Mouse (Mus musculus): ENCODE measurements around the gene Gm45808. TPM values are rescaled to one million over a fixed set of nuclear protein-coding genes. Genes with fewer than 3 reads are reported as not detected.

Gene Gm45808
- polyA plus RNA-seq, 1 experiment from 2014 or later, result not detected

Small RNAs within 50 kb of the gene (microRNA-seq; reads per million reads assigned to microRNA genes)
- not detected for gene Gm22133

Other genes with a start within 250 kb of the Gm45808 start
- 4.2 and 7.1 TPM in 2 replicates for gene Cd37, start 247.7 kb downstream of the Gm45808 start, polyA plus RNA-seq (2015; fragmentation: Nextera tagmentation; extraction: Ambion mirVana)
- gene Slc6a16, start 245.7 kb downstream of the Gm45808 start, polyA plus RNA-seq (2015; fragmentation: Nextera tagmentation; extraction: Ambion mirVana), result not detected in 2 replicates
- not detected in 2 replicates for gene Slc6a21, start 209.3 kb downstream of the Gm45808 start, polyA plus RNA-seq (2015; fragmentation: Nextera tagmentation; extraction: Ambion mirVana)
- gene Trpm4, start 153.0 kb downstream of the Gm45808 start, polyA plus RNA-seq (2015; fragmentation: Nextera tagmentation; extraction: Ambion mirVana), result 23.9 and 26.9 TPM in 2 replicates
- 1.4 and 1.5 TPM in 2 replicates for gene Hrc, start 151.5 kb downstream of the Gm45808 start, polyA plus RNA-seq (2015; fragmentation: Nextera tagmentation; extraction: Ambion mirVana)
- gene Ppfia3, start 119.8 kb downstream of the Gm45808 start, polyA plus RNA-seq (2015; fragmentation: Nextera tagmentation; extraction: Ambion mirVana), result 4.8 and 5.6 TPM in 2 replicates
- 3.5 and 4.0 TPM in 2 replicates for gene Lin7b, start 116.2 kb downstream of the Gm45808 start, polyA plus RNA-seq (2015; fragmentation: Nextera tagmentation; extraction: Ambion mirVana)
- gene Snrnp70, start 91.1 kb downstream of the Gm45808 start, polyA plus RNA-seq (2015; fragmentation: Nextera tagmentation; extraction: Ambion mirVana), result 225 and 247 TPM in 2 replicates
- 0.08 TPM in 1 of 2 replicates, not detected in the other for gene Kcna7, start 81.2 kb downstream of the Gm45808 start, polyA plus RNA-seq (2015; fragmentation: Nextera tagmentation; extraction: Ambion mirVana)
- 2.6 and 2.7 TPM in 2 replicates for gene Ntf5, start 73.1 kb downstream of the Gm45808 start, polyA plus RNA-seq (2015; fragmentation: Nextera tagmentation; extraction: Ambion mirVana)
- gene Lhb, start 66.0 kb downstream of the Gm45808 start, polyA plus RNA-seq (2015; fragmentation: Nextera tagmentation; extraction: Ambion mirVana), result 0.62 TPM in 1 of 2 replicates, not detected in the other
- 34.3 and 37.7 TPM in 2 replicates for gene Gys1, start 52.0 kb downstream of the Gm45808 start, polyA plus RNA-seq (2015; fragmentation: Nextera tagmentation; extraction: Ambion mirVana)
- 127 and 139 TPM in 2 replicates for gene Ruvbl2, start 48.7 kb downstream of the Gm45808 start, polyA plus RNA-seq (2015; fragmentation: Nextera tagmentation; extraction: Ambion mirVana)
- gene Ftl1, start 26.9 kb downstream of the Gm45808 start, polyA plus RNA-seq (2015; fragmentation: Nextera tagmentation; extraction: Ambion mirVana), result 4,747 and 4,817 TPM in 2 replicates
- 157 and 168 TPM in 2 replicates for gene Bax, start 19.9 kb downstream of the Gm45808 start, polyA plus RNA-seq (2015; fragmentation: Nextera tagmentation; extraction: Ambion mirVana)
- gene Tulp2, start 4.9 kb downstream of the Gm45808 start, polyA plus RNA-seq (2015; fragmentation: Nextera tagmentation; extraction: Ambion mirVana), result 1.4 and 1.8 TPM in 2 replicates
- 3.5 and 3.7 TPM in 2 replicates for gene Dhdh, start 2.0 kb upstream of the Gm45808 start, polyA plus RNA-seq (2015; fragmentation: Nextera tagmentation; extraction: Ambion mirVana)
- 214 and 230 TPM in 2 replicates for gene Nucb1, start 23.6 kb upstream of the Gm45808 start, polyA plus RNA-seq (2015; fragmentation: Nextera tagmentation; extraction: Ambion mirVana)
- gene Ppp1r15a, start 39.5 kb upstream of the Gm45808 start, polyA plus RNA-seq (2015; fragmentation: Nextera tagmentation; extraction: Ambion mirVana), result 21.1 and 36.1 TPM in 2 replicates
- 2.9 TPM in 2 replicates for gene Plekha4, start 39.5 kb upstream of the Gm45808 start, polyA plus RNA-seq (2015; fragmentation: Nextera tagmentation; extraction: Ambion mirVana)
- gene Hsd17b14, start 68.1 kb upstream of the Gm45808 start, polyA plus RNA-seq (2015; fragmentation: Nextera tagmentation; extraction: Ambion mirVana), result 2.2 and 3.9 TPM in 2 replicates
- 78.8 and 87.1 TPM in 2 replicates for gene Bcat2, start 83.3 kb upstream of the Gm45808 start, polyA plus RNA-seq (2015; fragmentation: Nextera tagmentation; extraction: Ambion mirVana)
- 0.18 and 0.41 TPM in 2 replicates for gene Fgf21, start 128.7 kb upstream of the Gm45808 start, polyA plus RNA-seq (2015; fragmentation: Nextera tagmentation; extraction: Ambion mirVana)
- 0.76 and 0.84 TPM in 2 replicates for gene Fut1, start 130.5 kb upstream of the Gm45808 start, polyA plus RNA-seq (2015; fragmentation: Nextera tagmentation; extraction: Ambion mirVana)
- gene Izumo1, start 135.0 kb upstream of the Gm45808 start, polyA plus RNA-seq (2015; fragmentation: Nextera tagmentation; extraction: Ambion mirVana), result 0.19 and 0.31 TPM in 2 replicates
- gene Rasip1, start 140.7 kb upstream of the Gm45808 start, polyA plus RNA-seq (2015; fragmentation: Nextera tagmentation; extraction: Ambion mirVana), result 11.0 and 11.6 TPM in 2 replicates
- 7.4 and 9.5 TPM in 2 replicates for gene Mamstr, start 153.2 kb upstream of the Gm45808 start, polyA plus RNA-seq (2015; fragmentation: Nextera tagmentation; extraction: Ambion mirVana)
- gene Fut2, start 179.6 kb upstream of the Gm45808 start, polyA plus RNA-seq (2015; fragmentation: Nextera tagmentation; extraction: Ambion mirVana), result 5.2 and 6.7 TPM in 2 replicates
- 0.70 and 1.0 TPM in 2 replicates for gene Ntn5, start 197.2 kb upstream of the Gm45808 start, polyA plus RNA-seq (2015; fragmentation: Nextera tagmentation; extraction: Ambion mirVana)
- gene Sec1, start 207.6 kb upstream of the Gm45808 start, polyA plus RNA-seq (2015; fragmentation: Nextera tagmentation; extraction: Ambion mirVana), result 3.6 and 4.5 TPM in 2 replicates
- 9.6 and 10.1 TPM in 2 replicates for gene Car11, start 213.0 kb upstream of the Gm45808 start, polyA plus RNA-seq (2015; fragmentation: Nextera tagmentation; extraction: Ambion mirVana)
- 2.8 and 4.4 TPM in 2 replicates for gene Dbp, start 218.3 kb upstream of the Gm45808 start, polyA plus RNA-seq (2015; fragmentation: Nextera tagmentation; extraction: Ambion mirVana)
- 954 and 1,069 TPM in 2 replicates for gene Rpl18, start 228.6 kb upstream of the Gm45808 start, polyA plus RNA-seq (2015; fragmentation: Nextera tagmentation; extraction: Ambion mirVana)
- gene Sphk2, start 231.2 kb upstream of the Gm45808 start, polyA plus RNA-seq (2015; fragmentation: Nextera tagmentation; extraction: Ambion mirVana), result 35.4 and 36.7 TPM in 2 replicates
- gene Fam83e, start 234.4 kb upstream of the Gm45808 start, polyA plus RNA-seq (2015; fragmentation: Nextera tagmentation; extraction: Ambion mirVana), result 12.8 and 13.3 TPM in 2 replicates
- gene Spaca4, start 239.0 kb upstream of the Gm45808 start, polyA plus RNA-seq (2015; fragmentation: Nextera tagmentation; extraction: Ambion mirVana), result 0.45 TPM in 1 of 2 replicates, not detected in the other